8 mouse cellular contexts compared by ENCODE assay signal in the genomic region with DNA sequence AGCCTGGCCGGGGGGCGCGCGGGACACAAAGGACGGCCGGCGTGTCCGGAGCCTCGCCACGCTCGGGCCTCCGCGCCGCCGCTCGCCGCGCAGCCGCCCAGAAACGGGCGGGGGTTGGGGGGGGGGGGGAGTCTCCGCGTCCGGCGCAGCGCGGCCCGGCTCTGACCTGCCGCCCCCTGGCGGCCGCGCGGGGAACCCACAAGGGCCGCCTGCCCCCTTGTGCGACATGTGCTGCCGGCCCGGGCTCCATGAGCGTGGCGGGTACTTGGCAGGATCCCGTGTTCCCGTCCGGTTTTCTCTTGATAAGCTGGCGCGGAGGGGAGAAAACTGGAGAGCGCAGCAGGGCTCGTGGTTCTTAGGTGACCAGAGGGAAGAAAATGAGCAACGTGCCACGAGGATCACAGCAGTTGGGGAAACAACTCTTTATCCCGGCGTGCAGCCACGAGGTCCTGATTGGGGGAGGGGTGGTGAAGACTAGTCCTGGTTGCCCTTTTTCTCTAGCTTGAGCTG. TPM values are rescaled to one million over a fixed set of nuclear protein-coding genes. Genes with fewer than 3 reads are reported as not detected.
A peak's percentile ranks its signal among the peaks of the same experiment; 100 is the strongest.
DNase-seq lines count a peak whose midpoint lies in the region; ATAC-seq lines count a peak whose summit lies in the region.

No protein-coding gene starts in this region.

- peaks cover 6% of the 10 kb centered on the region for H3K27me3 ChIP-seq in hindbrain, embryonic 13.5 days

- H3K9ac ChIP-seq in hindbrain, embryonic 13.5 days: peak overlapping the region; percentile 97

- peak overlapping the region; percentile 95 for H3K27ac ChIP-seq in hindbrain, embryonic 13.5 days

- H3K4me3 ChIP-seq in hindbrain, embryonic 13.5 days: peak overlapping the region; percentile 90

- WGBS in hindbrain, embryonic 13.5 days: under 1% methylated on average over 23 of the region's 51 CpGs

- peaks cover 26% of the 10 kb centered on the region for H3K36me3 ChIP-seq in hindbrain, embryonic 13.5 days

- ATAC-seq in hindbrain, embryonic 13.5 days (ENCODE audit: low FRiP score): peak; percentile 83

- no peaks in the 10 kb centered on the region for H3K9me3 ChIP-seq in hindbrain, embryonic 13.5 days

- H3K4me1 ChIP-seq in hindbrain, embryonic 13.5 days (replicated peaks): peaks cover 29% of the 10 kb centered on the region

- peak overlapping the region; percentile 69 for H3K4me2 ChIP-seq in hindbrain, embryonic 13.5 days

- peak; percentile 89 for DNase-seq in NIH3T3 (ENCODE audit: low read depth)
- DNase-seq in cerebellum, postnatal 14 days: peak; percentile 90 to 91
- DNase-seq in frontal cortex, postnatal 14 days (ENCODE audit: low spot score in 2 of 2): peak; percentile 68 to 69
- DNase-seq in layer of hippocampus, postnatal 25 days (ENCODE audit: extremely low spot score in 1 of 2, low spot score in 1 of 2): peak; percentile 68 to 71
- peak; percentile 89 for DNase-seq in lung, postnatal 14 days
- peak; percentile 87 for DNase-seq in ovary, postnatal 36 days (ENCODE audit: low spot score)
- DNase-seq in thymus, postnatal 14 days: peak; percentile 90

RNA-seq across cellular contexts. Expression of a gene that starts 49.9 kb away (rescaled TPM):
- 3.9 and 4.8 TPM in 2 replicates for polyA plus RNA-seq in hindbrain, embryonic 13.5 days (2015; fragmentation: Nextera tagmentation; extraction: Ambion mirVana)
- 10 to 100 TPM; 36.4 to 38.0 TPM for total RNA-seq in layer of hippocampus, postnatal 25 days (2021)

Comparison
In these comparisons a context has a peak if more than half of its experiments do, and no peak if none do; other contexts are left out.
1. Peak in every context shown above with its lines: DNase-seq, ATAC-seq, H3K4me3 ChIP-seq and H3K27ac ChIP-seq.